In the genomic region with DNA sequence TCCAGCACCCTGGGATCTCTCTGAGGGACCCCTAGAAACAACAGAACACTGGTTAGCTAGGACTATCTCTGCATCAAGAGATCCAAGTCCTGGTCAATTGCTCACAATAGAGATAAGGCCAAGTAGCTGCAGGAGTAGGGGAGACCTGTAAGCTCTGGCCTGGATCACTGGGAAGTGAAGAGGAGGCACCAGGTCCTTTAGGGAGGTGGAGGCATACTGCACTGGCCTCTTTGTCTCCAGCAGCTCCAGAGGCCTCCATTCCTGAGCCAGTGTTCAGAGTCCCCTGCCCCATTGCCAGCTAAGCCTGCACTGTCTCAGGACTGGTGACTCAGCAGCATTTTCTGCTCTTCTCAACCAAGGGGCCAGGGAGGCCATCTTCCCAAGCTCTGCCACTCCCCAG, we compare ENCODE assay signal across 19 mouse cellular contexts.
DNase-seq lines count a peak whose midpoint lies in the region; ATAC-seq and TF ChIP-seq lines count a peak whose summit lies in the region.
"Had no signal": no experiment of that assay in that cellular context is flagged by ENCODE, and none has a peak within 500 bp of the region (broad histone marks: within the 10 kb centered on the region; RNA-seq: fewer than 3 reads in every experiment).

No protein-coding gene starts in this region.

- peak overlapping the region; percentile 24; the same call in 1 of the 2 replicates for H3K27ac ChIP-seq in hindbrain, embryonic 10.5 days
- H3K27ac ChIP-seq in hindbrain, embryonic 11.5 days (ENCODE audit: low read depth, low read length), result no peak overlapping the region
- peak overlapping the region; percentile 51; the same call in 1 of the 2 replicates for H3K27ac ChIP-seq in left cerebral cortex, adult 2 months
- H3K27ac ChIP-seq: embryonic facial prominence, embryonic 12.5 days; forebrain, embryonic 13.5 days; gastrocnemius, adult 2 months; hindbrain, postnatal 0 days; midbrain, embryonic 15.5 days; neural tube, embryonic 13.5 days had no signal

- H3K9ac ChIP-seq in hindbrain, embryonic 11.5 days (ENCODE audit: low read depth, low read length), result no peak overlapping the region
- H3K9ac ChIP-seq: embryonic facial prominence, embryonic 12.5 days; forebrain, embryonic 13.5 days; liver, postnatal 0 days; midbrain, embryonic 15.5 days; neural tube, embryonic 13.5 days had no signal

- H3K9me3 ChIP-seq in hindbrain, embryonic 10.5 days, result no peaks in the 10 kb centered on the region
- H3K9me3 ChIP-seq in hindbrain, embryonic 11.5 days (ENCODE audit: control insufficient read depth, low read length), result no peaks in the 10 kb centered on the region
- H3K9me3 ChIP-seq: embryonic facial prominence, embryonic 12.5 days; forebrain, embryonic 13.5 days; midbrain, embryonic 15.5 days; neural tube, embryonic 13.5 days had no signal

- DNase-seq in hindbrain, embryonic 10.5 days (ENCODE audit: low spot score), result no peak
- no peak for DNase-seq in hindbrain, embryonic 11.5 days (ENCODE audit: low spot score)
- no peak for DNase-seq in left cerebral cortex, adult 2 months (ENCODE audit: extremely low spot score in 1 of 2, low spot score in 2 of 2)
- DNase-seq in left cerebral cortex, adult 11 months (ENCODE audit: low spot score), result no peak
- DNase-seq in Muller cell, postnatal 12 days (ENCODE audit: inconsistent ontology term), result peak; percentile 39
- DNase-seq in embryo, embryonic 9.5 days (ENCODE audit: extremely low spot score), result peak; percentile 8
- no peak for DNase-seq in right cerebral cortex, postnatal 10 days (ENCODE audit: low spot score in 2 of 2)
- no peak for DNase-seq in adrenal gland, postnatal 14 days

- H3K4me2 ChIP-seq in hindbrain, embryonic 11.5 days (replicated peaks; ENCODE audit: low read depth, low read length), result no peak overlapping the region
- H3K4me2 ChIP-seq: forebrain, embryonic 13.5 days; heart, embryonic 11.5 days; midbrain, embryonic 15.5 days; neural tube, embryonic 13.5 days had no signal

- no peak for ATAC-seq in hindbrain, embryonic 11.5 days (ENCODE audit: low FRiP score)
- ATAC-seq: activated CD4-positive, CD25-positive, alpha-beta regulatory T cell, adult 4 months; liver, postnatal 0 days had no signal

- intact Hi-C loops in left cerebral cortex, adult 2 months (cut with DNase I), result loop anchor here (5.0 to 10.0 kb wide), 5 partner anchors 176 to 1521 kb away; no protein-coding TSS in a partner anchor

- no peak for TF ChIP-seq CTCF in left cerebral cortex, adult 2 months (IDR thresholded peaks at IDR 0.05)

- H3K4me1 ChIP-seq in hindbrain, embryonic 10.5 days (replicated peaks), result peaks cover 22% of the 10 kb centered on the region
- H3K4me1 ChIP-seq in hindbrain, embryonic 11.5 days (replicated peaks; ENCODE audit: control insufficient read depth, insufficient read depth, low read length), result no peaks in the 10 kb centered on the region; the same call in 1 of the 2 replicates
- H3K4me1 ChIP-seq: embryonic facial prominence, embryonic 12.5 days had no signal

- no peaks in the 10 kb centered on the region for H3K36me3 ChIP-seq in hindbrain, embryonic 10.5 days
- H3K36me3 ChIP-seq in hindbrain, embryonic 11.5 days (ENCODE audit: control insufficient read depth, insufficient read depth, low read length), result no peaks in the 10 kb centered on the region
- H3K36me3 ChIP-seq: embryonic facial prominence, embryonic 12.5 days; G1E; midbrain, embryonic 15.5 days; neural tube, embryonic 13.5 days had no signal

- H3K4me3 ChIP-seq in hindbrain, embryonic 10.5 days, result no peak overlapping the region
- H3K4me3 ChIP-seq in hindbrain, embryonic 11.5 days (ENCODE audit: low read depth, low read length), result no peak overlapping the region
- H3K4me3 ChIP-seq in left cerebral cortex, adult 2 months, result no peak overlapping the region
- H3K4me3 ChIP-seq: embryonic facial prominence, embryonic 12.5 days; forebrain, embryonic 13.5 days; gastrocnemius, adult 2 months; midbrain, embryonic 15.5 days; myocyte; neural tube, embryonic 13.5 days had no signal

- H3K27me3 ChIP-seq in hindbrain, embryonic 10.5 days (ENCODE audit: insufficient read depth, poor library complexity, severe bottlenecking), result peaks cover 17% of the 10 kb centered on the region
- no peaks in the 10 kb centered on the region for H3K27me3 ChIP-seq in hindbrain, embryonic 11.5 days (ENCODE audit: control insufficient read depth, insufficient read depth, low read length)
- H3K27me3 ChIP-seq: midbrain, embryonic 15.5 days; neural tube, embryonic 13.5 days had no signal

Comparison
In these comparisons a context has a peak if more than half of its experiments do, and no peak if none do; other contexts are left out.
1. DNase-seq: peak in Muller cell, postnatal 12 days (single experiment) and embryo, embryonic 9.5 days (single experiment); none in hindbrain, embryonic 10.5 days (single experiment), hindbrain, embryonic 11.5 days (single experiment), left cerebral cortex, adult 2 months (0 of 2), left cerebral cortex, adult 11 months (single experiment), right cerebral cortex, postnatal 10 days (0 of 2) and adrenal gland, postnatal 14 days (single experiment).